Mouse (Mus musculus): ENCODE data around the gene Bmpr1a. TPM values are rescaled to one million over a fixed set of nuclear protein-coding genes. Genes with fewer than 3 reads are reported as not detected.

Bmpr1a gene
- polyA plus RNA-seq, 2 experiments, result 2.8 to 3.2 TPM

DNA sequence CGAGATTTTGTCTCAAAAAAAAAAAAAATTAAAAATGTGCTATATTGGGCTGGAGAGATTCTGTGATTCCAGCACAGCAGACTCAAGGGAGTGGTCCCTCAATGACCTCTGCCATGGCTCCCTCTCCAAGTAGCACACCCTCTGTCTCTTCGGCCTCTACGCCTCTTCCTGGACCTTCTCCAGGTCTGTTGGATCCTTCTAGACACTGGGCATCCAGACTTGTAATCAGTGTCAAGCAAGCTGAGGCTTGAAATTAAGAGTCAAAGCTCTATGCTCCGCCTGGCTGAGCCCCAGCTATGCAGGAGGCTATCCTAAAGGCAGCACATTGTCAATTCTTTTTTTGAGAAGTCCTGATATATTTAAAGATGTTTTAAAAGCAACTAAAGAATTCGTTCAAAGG, 30.4 kb upstream of the Bmpr1a start:
- no peak for ATAC-seq (ENCODE audit: insufficient read depth)
- DNase-seq (ENCODE audit: low read depth in 3 of 3, low spot score in 3 of 3), result no peak
- no peak overlapping the region for H3K4me2 ChIP-seq (ENCODE audit: low read depth)
- no peak overlapping the region for H3K9ac ChIP-seq (replicated peaks)
- no peak overlapping the region for H3K27ac ChIP-seq
- TF ChIP-seq EP300 (IDR thresholded peaks at IDR 0.05; ENCODE audit: low read depth) (no peak), CTCF (IDR thresholded peaks at IDR 0.05; ENCODE audit: low read depth) (no peak)
- H3K9me3 ChIP-seq (ENCODE audit: control insufficient read depth, low read length), result no peaks in the 10 kb centered on the region
- 0 out of 4 replicates have a peak, but pooled peaks cover 0 to 3% of the 10 kb centered on the region in 2 experiments for H3K4me1 ChIP-seq (replicated peaks; ENCODE audit: control insufficient read depth in 2 of 2, insufficient read depth in 2 of 2, low read length in 1 of 2)
- no peak overlapping the region for H3K4me3 ChIP-seq (ENCODE audit: insufficient read depth in 1 of 2, low read depth in 2 of 2, low read length in 2 of 2)
- H3K27me3 ChIP-seq (ENCODE audit: control insufficient read depth, insufficient read depth, low read length), result no peaks in the 10 kb centered on the region
- H3K36me3 ChIP-seq (replicated peaks; ENCODE audit: control insufficient read depth, insufficient read depth, low read depth), result no peaks in the 10 kb centered on the region
- 49% methylated on average over 5 of the region's 5 CpGs for WGBS (ENCODE audit: insufficient replicate concordance)

GRCm38 (mm10) chr14:34532536-34532935, 29.4 kb upstream of the Bmpr1a start:
- H3K27ac ChIP-seq, result no peak overlapping the region
- H3K36me3 ChIP-seq (replicated peaks; ENCODE audit: control insufficient read depth, insufficient read depth, low read depth), result no peaks in the 10 kb centered on the region
- no peak overlapping the region for H3K4me3 ChIP-seq (ENCODE audit: insufficient read depth in 1 of 2, low read depth in 2 of 2, low read length in 2 of 2)
- no peak overlapping the region for H3K4me2 ChIP-seq (ENCODE audit: low read depth)
- TF ChIP-seq CTCF (IDR thresholded peaks at IDR 0.05; ENCODE audit: low read depth) (no peak), EP300 (IDR thresholded peaks at IDR 0.05; ENCODE audit: low read depth) (no peak)
- no peak overlapping the region for H3K9ac ChIP-seq (replicated peaks)
- 58% methylated on average over 6 of the region's 6 CpGs for WGBS (ENCODE audit: insufficient replicate concordance)
- no peaks in the 10 kb centered on the region for H3K9me3 ChIP-seq (ENCODE audit: control insufficient read depth, low read length)
- ATAC-seq (ENCODE audit: insufficient read depth), result no peak
- 0 out of 4 replicates have a peak, but pooled peaks cover 0 to 3% of the 10 kb centered on the region in 2 experiments for H3K4me1 ChIP-seq (replicated peaks; ENCODE audit: control insufficient read depth in 2 of 2, insufficient read depth in 2 of 2, low read length in 1 of 2)
- DNase-seq (ENCODE audit: low read depth in 3 of 3, low spot score in 3 of 3), result no peak
- no peaks in the 10 kb centered on the region; the same call in 1 of the 2 replicates for H3K27me3 ChIP-seq (ENCODE audit: control insufficient read depth, insufficient read depth, low read length)

DNA sequence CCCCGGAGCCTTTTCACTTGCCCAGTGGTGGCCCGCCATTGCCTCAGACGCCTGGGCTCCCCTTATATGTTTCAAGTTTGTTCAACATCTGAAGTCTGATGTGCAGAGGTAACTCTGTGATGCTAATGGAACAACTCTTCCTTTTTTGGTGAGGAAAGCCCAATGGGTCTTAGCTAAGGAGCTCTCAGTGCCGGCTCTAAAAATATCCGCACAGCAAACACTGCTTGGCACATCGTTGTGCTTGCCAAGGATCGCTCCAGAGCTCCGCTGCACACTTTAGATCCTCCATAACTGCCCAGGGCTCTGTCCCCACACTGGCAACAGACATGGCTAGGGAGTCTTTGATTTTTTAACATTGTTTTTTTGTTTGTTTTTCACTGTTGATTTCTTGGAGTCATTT, 25.7 kb upstream of the Bmpr1a start:
- ATAC-seq (ENCODE audit: insufficient read depth), result no peak
- H3K36me3 ChIP-seq (replicated peaks; ENCODE audit: control insufficient read depth, insufficient read depth, low read depth), result no peaks in the 10 kb centered on the region

DNA sequence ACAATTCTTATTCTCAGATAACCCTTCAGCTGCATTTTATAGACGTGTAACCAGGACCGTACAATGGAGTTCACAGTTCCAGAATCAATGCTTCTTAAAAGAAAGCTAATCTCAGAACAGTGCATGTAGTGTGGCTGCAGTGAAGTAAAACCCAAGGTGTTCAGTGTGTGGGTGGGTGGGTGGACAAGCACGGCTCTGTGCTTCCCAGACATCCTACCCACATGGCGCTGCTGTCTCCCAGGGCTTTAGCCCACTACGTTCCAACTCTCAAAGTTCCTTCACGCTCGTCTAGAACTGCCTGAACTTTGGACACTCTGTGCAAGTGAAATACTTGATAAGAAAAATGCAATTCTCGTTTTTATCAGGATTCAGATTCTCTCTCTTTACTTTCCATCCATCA, 19.6 kb upstream of the Bmpr1a start, which contains the start of gene 9230112D13Rik:
Gene 9230112D13Rik (minus strand): TSS at position 101 of the 400 bp plus-strand sequence.
- H3K4me3 ChIP-seq (ENCODE audit: insufficient read depth in 1 of 2, low read depth in 2 of 2, low read length in 2 of 2), result no peak within 1 kb of the TSS
- no peaks in the 10 kb centered on the region for H3K27me3 ChIP-seq (ENCODE audit: control insufficient read depth, insufficient read depth, low read length)
- no peaks in the 10 kb centered on the region for H3K4me1 ChIP-seq (replicated peaks; ENCODE audit: control insufficient read depth in 2 of 2, insufficient read depth in 2 of 2, low read length in 1 of 2)
- ATAC-seq (ENCODE audit: insufficient read depth), result no peak
- H3K9me3 ChIP-seq (ENCODE audit: control insufficient read depth, low read length), result no peaks in the 10 kb centered on the region
- no peak within 1 kb of the TSS for H3K27ac ChIP-seq
- H3K36me3 ChIP-seq (replicated peaks; ENCODE audit: control insufficient read depth, insufficient read depth, low read depth), result no peaks in the 10 kb centered on the region
- WGBS (ENCODE audit: insufficient replicate concordance), result 64% methylated on average over 8 of the region's 8 CpGs
- no peak within 1 kb of the TSS for H3K4me2 ChIP-seq (ENCODE audit: low read depth)
- TF ChIP-seq CTCF (IDR thresholded peaks at IDR 0.05; ENCODE audit: low read depth) (no peak), EP300 (IDR thresholded peaks at IDR 0.05; ENCODE audit: low read depth) (no peak)
- H3K9ac ChIP-seq (replicated peaks), result no peak within 1 kb of the TSS
- no peak for DNase-seq (ENCODE audit: low read depth in 3 of 3, low spot score in 3 of 3)

More for the DNA sequence above, 25.7 kb upstream of the Bmpr1a start:
- Histone ChIP-seq H3K27ac (no peak overlapping the region), H3K4me2 (ENCODE audit: low read depth) (no peak overlapping the region), H3K27me3 (ENCODE audit: control insufficient read depth, insufficient read depth, low read length) (no peaks in the 10 kb centered on the region; the same call in 1 of the 2 replicates), H3K9ac (replicated peaks) (no peak overlapping the region), H3K4me3 (ENCODE audit: insufficient read depth in 1 of 2, low read depth in 2 of 2, low read length in 2 of 2) (no peak overlapping the region), H3K4me1 (replicated peaks; ENCODE audit: control insufficient read depth in 2 of 2, insufficient read depth in 2 of 2, low read length in 1 of 2) (no peaks in the 10 kb centered on the region), H3K9me3 (ENCODE audit: control insufficient read depth, low read length) (no peaks in the 10 kb centered on the region)
- 68% methylated on average over 8 of the region's 8 CpGs for WGBS (ENCODE audit: insufficient replicate concordance)
- TF ChIP-seq EP300 (IDR thresholded peaks at IDR 0.05; ENCODE audit: low read depth) (no peak), CTCF (IDR thresholded peaks at IDR 0.05; ENCODE audit: low read depth) (no peak)
- no peak for DNase-seq (ENCODE audit: low read depth in 3 of 3, low spot score in 3 of 3)

- no peak overlapping the region for H3K9ac ChIP-seq (replicated peaks)
- DNase-seq (ENCODE audit: low read depth in 3 of 3, low spot score in 3 of 3) (no peak), ATAC-seq (ENCODE audit: insufficient read depth) (no peak)
- no peaks in the 10 kb centered on the region for H3K36me3 ChIP-seq (replicated peaks; ENCODE audit: control insufficient read depth, insufficient read depth, low read depth)
- no peak overlapping the region for H3K4me2 ChIP-seq (ENCODE audit: low read depth)
- no peaks in the 10 kb centered on the region for H3K4me1 ChIP-seq (replicated peaks; ENCODE audit: control insufficient read depth in 2 of 2, insufficient read depth in 2 of 2, low read length in 1 of 2)
- no peaks in the 10 kb centered on the region for H3K9me3 ChIP-seq (ENCODE audit: control insufficient read depth, low read length)
- 60% methylated on average over 8 of the region's 8 CpGs for WGBS (ENCODE audit: insufficient replicate concordance)
- TF ChIP-seq EP300 (IDR thresholded peaks at IDR 0.05; ENCODE audit: low read depth), result no peak
- no peak for TF ChIP-seq CTCF (IDR thresholded peaks at IDR 0.05; ENCODE audit: low read depth)
- no peak overlapping the region for H3K4me3 ChIP-seq (ENCODE audit: insufficient read depth in 1 of 2, low read depth in 2 of 2, low read length in 2 of 2)
- H3K27me3 ChIP-seq (ENCODE audit: control insufficient read depth, insufficient read depth, low read length), result no peaks in the 10 kb centered on the region
- no peak overlapping the region for H3K27ac ChIP-seq
These were observed 14.9 kb upstream of the Bmpr1a start for GRCm38 (mm10) chr14:34517959-34518544.
